Mouse (Mus musculus) olfactory bulb, adult 2 months (tissue): Measurements from ENCODE around the gene Padi2.

Experiments used
- CTCF ChIP-seq: fragments of 200-500 bp; IDR thresholded peaks from 2 replicates; pipeline ENCODE4 v1.5.1; 2012; ENCODE audit warnings: low read depth, mild to moderate bottlenecking, low read length, moderate library complexity; ENCODE audit not compliant: insufficient read depth
- POLR2A ChIP-seq: fragments of 200-500 bp; IDR thresholded peaks from 2 replicates; pipeline ENCODE4 v1.6.1; 2012; ENCODE audit warnings: mild to moderate bottlenecking, low read depth, low read length, moderate library complexity; ENCODE audit not compliant: insufficient read depth

GRCm38 (mm10) chr4:140879739-140880138 lies 26.4 kb upstream of the Padi2 start:
- no peak for TF ChIP-seq POLR2A
- TF ChIP-seq CTCF: no peak
